Mouse (Mus musculus) spleen, adult 2 months (tissue): Measurements from ENCODE around the gene Lhfpl2.

Experiments used
- CTCF ChIP-seq: fragments of 200-500 bp; IDR thresholded peaks from 2 replicates; pipeline ENCODE4 v1.5.1; 2011; ENCODE audit warnings: mild to moderate bottlenecking, inconsistent platforms; ENCODE audit not compliant: insufficient read depth, insufficient read length, insufficient replicate concordance; ENCODE audit errors: extremely low read depth
- POLR2A ChIP-seq: fragments of 200-500 bp; IDR thresholded peaks from 2 replicates; pipeline ENCODE4 v1.6.1; 2011; ENCODE audit warnings: low read depth, low read length, inconsistent platforms

DNA sequence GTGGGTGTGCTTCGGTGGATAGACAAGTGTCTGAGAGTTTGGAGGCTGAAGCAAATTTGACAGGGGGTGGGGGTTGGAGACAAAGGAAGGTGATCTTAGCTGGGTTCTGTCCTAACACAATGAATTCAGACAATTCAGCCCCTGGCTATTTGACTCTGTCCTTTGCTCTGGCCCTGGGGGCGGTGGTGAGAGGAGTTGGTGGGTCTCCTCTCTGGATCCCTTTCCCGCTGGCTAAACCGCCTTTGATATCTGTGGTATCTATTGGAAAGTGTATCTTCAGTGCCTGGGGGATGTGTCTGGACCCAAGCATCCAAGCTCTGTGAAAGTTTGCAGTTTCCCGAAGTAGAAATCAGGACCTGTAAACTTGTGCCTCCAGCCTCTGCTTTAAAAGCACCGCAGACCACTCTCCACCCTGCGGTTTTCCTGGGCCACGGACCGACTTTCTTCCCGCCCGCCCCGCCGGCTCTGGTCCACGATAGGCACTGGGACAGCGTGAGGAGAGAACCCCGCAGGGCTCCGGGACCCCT, 497 bp upstream of the Lhfpl2 start:
- TF ChIP-seq POLR2A, result no peak
- no peak for TF ChIP-seq CTCF
